Comparison of ENCODE assay signal across 8 mouse cellular contexts in genomic region chr4:81744629-81745509, GRCm38 (mm10).
DNase-seq lines count a peak whose midpoint lies in the region; ATAC-seq and TF ChIP-seq lines count a peak whose summit lies in the region.

No protein-coding gene starts in this region.

- no peak for TF ChIP-seq CTCF in lung, adult 2 months (IDR thresholded peaks at IDR 0.05; ENCODE audit: insufficient read depth, low read length)

- DNase-seq in left cerebral cortex, postnatal 25 days (ENCODE audit: low spot score in 2 of 2), result peak; percentile 7
- DNase-seq in left cerebral cortex, adult 9 months (ENCODE audit: low spot score in 2 of 2), result no peak
- peak; percentile 59 for DNase-seq in intestine, embryonic 14.5 days (ENCODE audit: low spot score)
- DNase-seq in lung, adult 2 months, result peak; percentile 23
- DNase-seq in skeletal muscle tissue, adult 2 months (ENCODE audit: low read depth, low spot score), result peak; percentile 58
- no peak for DNase-seq in cerebellum, postnatal 36 days
- no peak for DNase-seq in spleen, postnatal 14 days (ENCODE audit: low spot score in 2 of 2)

- H3K9ac ChIP-seq in forebrain, embryonic 15.5 days (replicated peaks), result 0 out of 2 replicates have a peak overlapping the region, but pooled peaks have one; percentile 6
- H3K9ac ChIP-seq in intestine, embryonic 14.5 days (ENCODE audit: low read length), result no peak overlapping the region

- no peaks in the 10 kb centered on the region for H3K27me3 ChIP-seq in forebrain, embryonic 15.5 days
- H3K27me3 ChIP-seq in intestine, embryonic 14.5 days (replicated peaks; ENCODE audit: control insufficient read depth, insufficient read depth, low read length), result no peaks in the 10 kb centered on the region

- WGBS in forebrain, embryonic 15.5 days, result 27% methylated on average over 18 of the region's 18 CpGs
- WGBS in intestine, embryonic 14.5 days, result 9% methylated on average over 18 of the region's 18 CpGs
- 25% methylated on average over 18 of the region's 18 CpGs for WGBS in lung, adult 2 months

- H3K4me2 ChIP-seq in forebrain, embryonic 15.5 days (replicated peaks), result peak overlapping the region; percentile 19; the same call in 1 of the 2 replicates
- H3K4me2 ChIP-seq in intestine, embryonic 14.5 days (ENCODE audit: low read length), result peak overlapping the region; percentile 29

- H3K9me3 ChIP-seq in forebrain, embryonic 15.5 days, result no peaks in the 10 kb centered on the region
- no peaks in the 10 kb centered on the region for H3K9me3 ChIP-seq in intestine, embryonic 14.5 days (ENCODE audit: control insufficient read depth, low read length)

- H3K4me1 ChIP-seq in forebrain, embryonic 15.5 days, result peaks cover 17% of the 10 kb centered on the region
- peaks cover 27% of the 10 kb centered on the region for H3K4me1 ChIP-seq in intestine, embryonic 14.5 days (replicated peaks; ENCODE audit: control insufficient read depth, insufficient read depth, low read length)
- H3K4me1 ChIP-seq in lung, adult 2 months (ENCODE audit: control insufficient read depth, insufficient read depth, low read length), result peaks cover 9% of the 10 kb centered on the region; the same call in 1 of the 2 replicates

- H3K4me3 ChIP-seq in forebrain, embryonic 15.5 days, result no peak overlapping the region
- no peak overlapping the region for H3K4me3 ChIP-seq in intestine, embryonic 14.5 days (ENCODE audit: low read depth, low read length)
- H3K4me3 ChIP-seq in lung, adult 2 months (replicated peaks; ENCODE audit: extremely low read depth, low read depth, low read length), result no peak overlapping the region

- peak; percentile 72 for ATAC-seq in forebrain, embryonic 15.5 days (replicated peaks)
- ATAC-seq in intestine, embryonic 14.5 days (replicated peaks; ENCODE audit: low FRiP score, low TSS enrichment, low read depth), result 0 out of 2 replicates have a peak, but pooled peaks have one; percentile 60

- H3K27ac ChIP-seq in forebrain, embryonic 15.5 days (replicated peaks), result peak overlapping the region; percentile 77
- H3K27ac ChIP-seq in intestine, embryonic 14.5 days (ENCODE audit: low read depth), result peak overlapping the region; percentile 65

- intact Hi-C loops in left cerebral cortex, postnatal 25 days (cut with DNase I), result no loop called here

- no peak for TF ChIP-seq POLR2A in lung, adult 2 months (IDR thresholded peaks at IDR 0.05; ENCODE audit: borderline replicate concordance, extremely low read depth, low read depth, low read length)

- no peaks in the 10 kb centered on the region for H3K36me3 ChIP-seq in forebrain, embryonic 15.5 days
- no peaks in the 10 kb centered on the region for H3K36me3 ChIP-seq in intestine, embryonic 14.5 days (ENCODE audit: control insufficient read depth, insufficient read depth, low read length)

Comparison
In these comparisons a context has a peak if more than half of its experiments do, and no peak if none do; other contexts are left out.
1. DNase-seq: peak in left cerebral cortex, postnatal 25 days (2 of 2), intestine, embryonic 14.5 days (single experiment), lung, adult 2 months (single experiment) and skeletal muscle tissue, adult 2 months (single experiment); none in left cerebral cortex, adult 9 months (0 of 2), cerebellum, postnatal 36 days (0 of 2) and spleen, postnatal 14 days (0 of 2).